Mouse (Mus musculus) CH12.LX (cell line): ENCODE measurements around the gene Pld1.

Experiments used
- CTCF ChIP-seq, 2 experiments: IDR thresholded peaks in 1 of 2; conservative IDR thresholded peaks in 1 of 2; 2 replicates each; pipeline ENCODE4 v1.5.1; 2011 to 2012; ENCODE audit warnings: low read depth in 2 of 2, low read length in 2 of 2, improper control_type of control experiment in 1 of 2, inconsistent platforms in 1 of 2, mild to moderate bottlenecking in 1 of 2, moderate library complexity in 1 of 2
- E2F4 ChIP-seq: IDR thresholded peaks from 2 replicates; pipeline ENCODE4 v1.6.1; 2011; ENCODE audit warnings: low read depth, low read length, improper control_type of control experiment; ENCODE audit not compliant: insufficient replicate concordance
- EP300 ChIP-seq: IDR thresholded peaks from 2 replicates; pipeline ENCODE4 v1.6.1; 2011; ENCODE audit warnings: low read length, improper control_type of control experiment
- ETS1 ChIP-seq: conservative IDR thresholded peaks from 2 replicates; pipeline ENCODE4 v1.6.1; 2012; ENCODE audit warnings: low read depth, mild to moderate bottlenecking, inconsistent platforms, low read length, improper control_type of control experiment, moderate library complexity
- HCFC1 ChIP-seq: IDR thresholded peaks from 2 replicates; pipeline ENCODE4 v1.6.1; 2012; ENCODE audit warnings: low read depth, mild to moderate bottlenecking, inconsistent platforms, low read length, improper control_type of control experiment
- NELFE ChIP-seq: IDR thresholded peaks from 2 replicates; pipeline ENCODE4 v1.6.1; 2011; ENCODE audit warnings: low read depth, low read length, improper control_type of control experiment
- POLR2A ChIP-seq: IDR thresholded peaks from 2 replicates; pipeline ENCODE4 v1.6.1; 2011; ENCODE audit warnings: low read depth, mild to moderate bottlenecking, improper control_type of control experiment, low read length
- POLR2AphosphoS2 ChIP-seq: IDR thresholded peaks from 2 replicates; pipeline ENCODE4 v1.6.1; 2011; ENCODE audit warnings: low read depth, low read length, improper control_type of control experiment
- SIN3A ChIP-seq: IDR thresholded peaks from 2 replicates; pipeline ENCODE4 v1.6.1; 2012; ENCODE audit warnings: low read length, improper control_type of control experiment, inconsistent platforms
- SMC3 ChIP-seq: IDR thresholded peaks from 2 replicates; pipeline ENCODE4 v1.6.1; 2011; ENCODE audit warnings: low read depth, low read length, improper control_type of control experiment
- TBP ChIP-seq: conservative IDR thresholded peaks from 2 replicates; pipeline ENCODE4 v1.6.1; 2011; ENCODE audit warnings: low read depth, low read length, improper control_type of control experiment
- USF2 ChIP-seq: conservative IDR thresholded peaks from 2 replicates; pipeline ENCODE4 v1.6.1; 2011; ENCODE audit warnings: low read depth, low read length, improper control_type of control experiment

GRCm38 (mm10) chr3:28041236-28041635, 102.7 kb downstream of the Pld1 start:
- TF ChIP-seq CTCF (conservative IDR thresholded peaks at IDR 0.05 in 1 of 2, IDR thresholded peaks at IDR 0.05 in 1 of 2; ENCODE audit: low read depth in 2 of 2, low read length in 2 of 2) (no peak), E2F4 (no peak), ETS1 (no peak), POLR2AphosphoS2 (no peak), SIN3A (no peak), USF2 (no peak), POLR2A (no peak), TBP (no peak), HCFC1 (no peak), EP300 (no peak), SMC3 (no peak), NELFE (no peak)
